Mouse (Mus musculus): ENCODE results near the gene Lce1i. TPM values are rescaled to one million over a fixed set of nuclear protein-coding genes. Genes with fewer than 3 reads are reported as not detected.

Lce1i gene
- polyA plus RNA-seq, 1 experiment from 2014 or later: not detected

Other genes starting within 250 kb of the Lce1i start
- not detected in 2 replicates for gene 2310046K23Rik, start 244.4 kb downstream of the Lce1i start, polyA plus RNA-seq (2015; fragmentation: Nextera tagmentation; extraction: Ambion mirVana)
- gene Ivl, start 205.2 kb downstream of the Lce1i start, polyA plus RNA-seq (2015; fragmentation: Nextera tagmentation; extraction: Ambion mirVana): not detected in 2 replicates
- gene Smcp, start 189.9 kb downstream of the Lce1i start, polyA plus RNA-seq (2015; fragmentation: Nextera tagmentation; extraction: Ambion mirVana): not detected in 2 replicates
- not detected in 2 replicates for gene 2210017I01Rik, start 171.4 kb downstream of the Lce1i start, polyA plus RNA-seq (2015; fragmentation: Nextera tagmentation; extraction: Ambion mirVana)
- gene Lce6a, start 157.2 kb downstream of the Lce1i start, polyA plus RNA-seq (2015; fragmentation: Nextera tagmentation; extraction: Ambion mirVana): not detected in 2 replicates
- gene Lce1a1, start 130.6 kb downstream of the Lce1i start, polyA plus RNA-seq (2015; fragmentation: Nextera tagmentation; extraction: Ambion mirVana): not detected in 2 replicates
- gene Lce1b, start 122.0 kb downstream of the Lce1i start, polyA plus RNA-seq (2015; fragmentation: Nextera tagmentation; extraction: Ambion mirVana): not detected in 2 replicates
- not detected in 2 replicates for gene Lce1a2, start 108.6 kb downstream of the Lce1i start, polyA plus RNA-seq (2015; fragmentation: Nextera tagmentation; extraction: Ambion mirVana)
- not detected in 2 replicates for gene Lce1c, start 99.7 kb downstream of the Lce1i start, polyA plus RNA-seq (2015; fragmentation: Nextera tagmentation; extraction: Ambion mirVana)
- not detected in 2 replicates for gene Lce1d, start 91.7 kb downstream of the Lce1i start, polyA plus RNA-seq (2015; fragmentation: Nextera tagmentation; extraction: Ambion mirVana)
- gene Lce1e, start 69.8 kb downstream of the Lce1i start, polyA plus RNA-seq (2015; fragmentation: Nextera tagmentation; extraction: Ambion mirVana): not detected in 2 replicates
- gene Lce1f, start 58.5 kb downstream of the Lce1i start, polyA plus RNA-seq (2015; fragmentation: Nextera tagmentation; extraction: Ambion mirVana): not detected in 2 replicates
- gene Gm38119, start 39.8 kb downstream of the Lce1i start, polyA plus RNA-seq (2015; fragmentation: Nextera tagmentation; extraction: Ambion mirVana): not detected in 2 replicates
- not detected in 2 replicates for gene Lce1g, start 26.6 kb downstream of the Lce1i start, polyA plus RNA-seq (2015; fragmentation: Nextera tagmentation; extraction: Ambion mirVana)
- gene Lce1h, start 13.8 kb downstream of the Lce1i start, polyA plus RNA-seq (2015; fragmentation: Nextera tagmentation; extraction: Ambion mirVana): not detected in 2 replicates
- not detected in 2 replicates for gene Lce1j, start 11.6 kb upstream of the Lce1i start, polyA plus RNA-seq (2015; fragmentation: Nextera tagmentation; extraction: Ambion mirVana)
- gene Lce1k, start 29.0 kb upstream of the Lce1i start, polyA plus RNA-seq (2015; fragmentation: Nextera tagmentation; extraction: Ambion mirVana): not detected in 2 replicates
- not detected in 2 replicates for gene Kprp, start 48.3 kb upstream of the Lce1i start, polyA plus RNA-seq (2015; fragmentation: Nextera tagmentation; extraction: Ambion mirVana)
- not detected in 2 replicates for gene Lce1l, start 72.4 kb upstream of the Lce1i start, polyA plus RNA-seq (2015; fragmentation: Nextera tagmentation; extraction: Ambion mirVana)
- gene 2310050C09Rik, start 91.3 kb upstream of the Lce1i start, polyA plus RNA-seq (2015; fragmentation: Nextera tagmentation; extraction: Ambion mirVana): not detected in 2 replicates
- not detected in 2 replicates for gene Lce3a, start 147.3 kb upstream of the Lce1i start, polyA plus RNA-seq (2015; fragmentation: Nextera tagmentation; extraction: Ambion mirVana)
- not detected in 2 replicates for gene Lce3b, start 154.1 kb upstream of the Lce1i start, polyA plus RNA-seq (2015; fragmentation: Nextera tagmentation; extraction: Ambion mirVana)
- not detected in 2 replicates for gene Lce3c, start 165.6 kb upstream of the Lce1i start, polyA plus RNA-seq (2015; fragmentation: Nextera tagmentation; extraction: Ambion mirVana)
- gene Lce3d, start 178.5 kb upstream of the Lce1i start, polyA plus RNA-seq (2015; fragmentation: Nextera tagmentation; extraction: Ambion mirVana): not detected in 2 replicates
- not detected in 2 replicates for gene Lce3e, start 188.2 kb upstream of the Lce1i start, polyA plus RNA-seq (2015; fragmentation: Nextera tagmentation; extraction: Ambion mirVana)
- 0.46 TPM in 1 of 2 replicates, not detected in the other for gene Lce3f, start 213.3 kb upstream of the Lce1i start, polyA plus RNA-seq (2015; fragmentation: Nextera tagmentation; extraction: Ambion mirVana)
- gene Crct1, start 236.8 kb upstream of the Lce1i start, polyA plus RNA-seq (2015; fragmentation: Nextera tagmentation; extraction: Ambion mirVana): 0.59 TPM in 1 of 2 replicates, not detected in the other
- not detected in 2 replicates for gene Lce1m, start 240.2 kb upstream of the Lce1i start, polyA plus RNA-seq (2015; fragmentation: Nextera tagmentation; extraction: Ambion mirVana)